Mouse (Mus musculus) central nervous system, embryonic 18 days (tissue): ENCODE results near the gene Ear1. TPM values are rescaled to one million over a fixed set of nuclear protein-coding genes. Genes with fewer than 3 reads are reported as not detected.

Source experiments
- polyA plus RNA-seq: library from polyadenylated mRNA; depleted of rRNA; stranded (reverse); fragments of >200 nt; gene quantifications from 2 replicates; pipeline ENCODE4 v1.2.3, GENCODE M21; 2012; rRNA removed

Gene Ear1
- polyA plus RNA-seq: not detected in 2 replicates

DNA sequence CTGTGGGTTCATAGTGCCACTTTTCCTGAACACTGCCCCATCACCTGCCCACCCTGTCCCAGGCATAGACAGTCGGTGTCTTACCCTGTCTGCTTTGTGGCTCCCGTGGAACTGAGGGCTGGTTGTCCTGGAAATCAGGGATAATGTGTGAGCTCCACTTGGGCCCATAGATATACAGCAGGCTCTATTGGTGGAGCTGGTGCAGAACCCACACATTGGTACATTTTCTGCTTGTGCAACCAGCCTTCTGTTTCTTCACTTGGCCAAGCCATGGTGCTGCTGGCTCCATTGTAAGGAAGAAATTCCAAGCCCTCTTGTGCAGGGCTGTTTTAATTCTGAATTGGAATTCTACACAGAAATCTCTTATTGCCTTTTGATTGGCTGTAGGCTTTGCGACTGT lies at the start of gene Ear1:
TSS of gene Ear1 (minus strand) at position 101 of the 400 bp plus-strand sequence.

GRCm38 (mm10) chr14:43924688-43925403 lies 49.5 kb upstream of the Ear1 start, which contains the start of gene Gm8113:
Gene Gm8113 (plus strand): TSS chr14:43925390.

DNA sequence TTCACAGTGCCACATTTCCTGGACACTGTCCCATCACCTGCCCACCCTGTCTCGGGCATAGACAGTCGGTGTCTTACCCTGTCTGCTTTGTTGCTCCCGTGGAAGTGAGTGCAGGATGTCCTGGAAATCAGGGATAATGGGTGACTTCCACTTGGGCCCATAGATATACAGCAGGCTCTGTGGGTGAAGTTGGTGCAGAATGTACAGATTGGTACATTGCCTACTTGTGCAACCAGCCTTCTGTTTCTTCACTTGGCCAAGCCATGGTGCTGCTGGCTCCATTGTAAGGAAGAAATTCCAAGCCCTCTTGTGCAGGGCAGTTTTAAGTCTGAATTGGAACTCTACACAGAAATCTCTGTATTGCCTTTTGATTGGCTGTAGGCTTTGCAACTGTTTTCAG lies 48.1 kb upstream of the Ear1 start, which contains the start of gene Ear10:
TSS of gene Ear10 (minus strand) at position 101 of the 400 bp plus-strand sequence.

GRCm38 (mm10) chr14:43784645-43785044 lies 90.7 kb downstream of the Ear1 start, which contains the start of gene Gm8180:
Gene Gm8180 (minus strand): TSS chr14:43784745.

Other genes with a start within 250 kb of the Ear1 start
- not detected in 2 replicates for gene Gm8165, start 198.3 kb downstream of the Ear1 start, polyA plus RNA-seq
- 0.66 and 1.0 TPM in 2 replicates for gene Gm7324, start 177.7 kb downstream of the Ear1 start, polyA plus RNA-seq
- gene Gm16506, start 148.0 kb downstream of the Ear1 start, polyA plus RNA-seq: not detected in 2 replicates
- not detected in 2 replicates for gene Gm6526, start 127.7 kb downstream of the Ear1 start, polyA plus RNA-seq
- gene Gm8180, start 90.8 kb downstream of the Ear1 start, polyA plus RNA-seq: not detected in 2 replicates
- not detected in 2 replicates for gene Ear10, start 48.0 kb upstream of the Ear1 start, polyA plus RNA-seq
- 5.9 TPM in 2 replicates for gene Gm8113, start 49.9 kb upstream of the Ear1 start, polyA plus RNA-seq
- gene Ang5, start 81.6 kb upstream of the Ear1 start, polyA plus RNA-seq: not detected in 2 replicates
- not detected in 2 replicates for gene Ang6, start 126.8 kb upstream of the Ear1 start, polyA plus RNA-seq
- 0.13 TPM in 1 of 2 replicates, not detected in the other for gene Ear2, start 227.1 kb upstream of the Ear1 start, polyA plus RNA-seq
- not detected in 2 replicates for gene Gm3327, start 248.3 kb upstream of the Ear1 start, polyA plus RNA-seq